ENCODE assay signal across 8 mouse cellular contexts in the genomic region with DNA sequence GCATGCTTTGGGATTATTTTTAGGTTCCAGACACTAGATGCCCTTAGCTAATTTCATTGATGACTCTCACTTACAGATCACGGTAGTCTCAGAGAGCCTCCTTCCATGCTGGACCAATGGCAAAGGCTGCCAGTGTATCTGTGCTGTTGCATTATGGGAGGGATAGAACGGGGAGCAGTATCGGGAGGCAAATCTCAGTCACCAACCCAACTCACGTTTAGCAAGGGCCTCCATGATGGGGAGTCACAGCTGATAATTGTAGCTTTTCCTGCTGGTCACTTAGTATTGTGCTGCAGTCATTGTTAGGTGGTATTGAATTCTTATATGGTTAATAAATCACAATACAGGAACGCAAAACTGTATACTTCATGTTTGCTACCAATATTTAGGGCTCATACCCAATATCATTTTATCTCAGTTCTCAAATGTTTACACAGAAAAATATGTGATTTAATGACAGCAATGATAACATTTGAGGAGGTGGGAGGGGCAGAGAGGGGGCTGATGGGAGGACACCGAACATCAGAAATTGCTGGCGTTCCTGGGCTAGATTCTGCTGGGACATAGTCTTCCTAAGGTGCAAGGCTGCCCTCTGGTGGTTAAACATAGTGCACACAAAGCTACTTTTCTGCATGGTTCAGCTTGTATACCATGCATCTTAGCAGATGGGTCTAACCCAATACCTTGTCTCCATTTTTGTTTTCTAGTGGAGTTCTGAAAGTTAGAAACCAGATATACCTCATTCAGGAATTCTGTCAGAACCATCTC. TPM values are rescaled to one million over a fixed set of nuclear protein-coding genes. Genes with fewer than 3 reads are reported as not detected.
DNase-seq lines count a peak whose midpoint lies in the region; ATAC-seq and TF ChIP-seq lines count a peak whose summit lies in the region.

No protein-coding gene starts in this region.

- H3K4me2 ChIP-seq in embryonic facial prominence, embryonic 13.5 days, result peak overlapping the region; percentile 53
- H3K4me2 ChIP-seq in heart, embryonic 12.5 days, result peak overlapping the region; percentile 37
- H3K4me2 ChIP-seq in kidney, embryonic 16.5 days (replicated peaks; ENCODE audit: low read depth, low read length), result peak overlapping the region; percentile 27
- peak overlapping the region; percentile 54 for H3K4me2 ChIP-seq in liver, postnatal 0 days (ENCODE audit: low read depth, low read length)
- H3K4me2 ChIP-seq in neural tube, embryonic 13.5 days, result no peak overlapping the region

- ATAC-seq in CD4-positive, CD25-positive, alpha-beta regulatory T cell, adult 4 months, result peak; percentile 78
- ATAC-seq in embryonic facial prominence, embryonic 13.5 days (ENCODE audit: insufficient number of reproducible peaks, insufficient read depth, low FRiP score, low TSS enrichment, low read depth), result 0 out of 2 replicates have a peak, but pooled peaks have one; percentile 34
- ATAC-seq in heart, embryonic 12.5 days (ENCODE audit: insufficient number of reproducible peaks, low FRiP score), result 0 out of 2 replicates have a peak, but pooled peaks have one; percentile 29
- 0 out of 2 replicates have a peak, but pooled peaks have one; percentile 32 for ATAC-seq in kidney, embryonic 16.5 days (ENCODE audit: low FRiP score, low TSS enrichment)
- ATAC-seq in liver, postnatal 0 days, result no peak
- ATAC-seq in neural tube, embryonic 13.5 days (ENCODE audit: low read depth), result peak; percentile 66

- H3K27ac ChIP-seq in embryonic facial prominence, embryonic 13.5 days, result no peak overlapping the region
- H3K27ac ChIP-seq in heart, embryonic 12.5 days (ENCODE audit: poor library complexity, severe bottlenecking), result no peak overlapping the region
- peak overlapping the region; percentile 65 for H3K27ac ChIP-seq in kidney, embryonic 16.5 days (ENCODE audit: low read length)
- no peak overlapping the region for H3K27ac ChIP-seq in liver, postnatal 0 days (ENCODE audit: low read depth)
- H3K27ac ChIP-seq in neural tube, embryonic 13.5 days (replicated peaks), result 0 out of 2 replicates have a peak overlapping the region, but pooled peaks have one; percentile 6

- H3K27me3 ChIP-seq in embryonic facial prominence, embryonic 13.5 days, result no peaks in the 10 kb centered on the region
- no peaks in the 10 kb centered on the region for H3K27me3 ChIP-seq in heart, embryonic 12.5 days (replicated peaks)
- no peaks in the 10 kb centered on the region for H3K27me3 ChIP-seq in kidney, embryonic 16.5 days (ENCODE audit: insufficient read depth, low read length)
- no peaks in the 10 kb centered on the region for H3K27me3 ChIP-seq in liver, postnatal 0 days (ENCODE audit: insufficient read depth, low read length)
- H3K27me3 ChIP-seq in neural tube, embryonic 13.5 days, result no peaks in the 10 kb centered on the region

- no peaks in the 10 kb centered on the region for H3K9me3 ChIP-seq in embryonic facial prominence, embryonic 13.5 days
- no peaks in the 10 kb centered on the region for H3K9me3 ChIP-seq in heart, embryonic 12.5 days (replicated peaks)
- no peaks in the 10 kb centered on the region for H3K9me3 ChIP-seq in kidney, embryonic 16.5 days (ENCODE audit: low read length)
- no peaks in the 10 kb centered on the region for H3K9me3 ChIP-seq in liver, postnatal 0 days (ENCODE audit: low read length)
- no peaks in the 10 kb centered on the region for H3K9me3 ChIP-seq in neural tube, embryonic 13.5 days

- TF ChIP-seq CTCF in liver, postnatal 0 days (IDR thresholded peaks at IDR 0.05; ENCODE audit: low read depth), result peak; percentile 93

- no peak for TF ChIP-seq EP300 in liver, postnatal 0 days (IDR thresholded peaks at IDR 0.05; ENCODE audit: low read depth)

- H3K9ac ChIP-seq in embryonic facial prominence, embryonic 13.5 days, result no peak overlapping the region
- no peak overlapping the region for H3K9ac ChIP-seq in heart, embryonic 12.5 days
- H3K9ac ChIP-seq in kidney, embryonic 16.5 days (replicated peaks; ENCODE audit: low read length), result no peak overlapping the region
- H3K9ac ChIP-seq in liver, postnatal 0 days (replicated peaks), result no peak overlapping the region
- no peak overlapping the region for H3K9ac ChIP-seq in neural tube, embryonic 13.5 days

- WGBS in embryonic facial prominence, embryonic 13.5 days, result 28% methylated on average over 7 of the region's 7 CpGs
- WGBS in heart, embryonic 12.5 days, result 50% methylated on average over 7 of the region's 7 CpGs
- 50% methylated on average over 7 of the region's 7 CpGs for WGBS in kidney, embryonic 16.5 days
- WGBS in liver, postnatal 0 days (ENCODE audit: insufficient replicate concordance), result 56% methylated on average over 7 of the region's 7 CpGs
- WGBS in neural tube, embryonic 13.5 days, result 50% methylated on average over 7 of the region's 7 CpGs

- peak overlapping the region; percentile 28 for H3K4me3 ChIP-seq in embryonic facial prominence, embryonic 13.5 days
- no peak overlapping the region for H3K4me3 ChIP-seq in heart, embryonic 12.5 days
- no peak overlapping the region for H3K4me3 ChIP-seq in kidney, embryonic 16.5 days (ENCODE audit: low read length)
- no peak overlapping the region for H3K4me3 ChIP-seq in liver, postnatal 0 days (ENCODE audit: low read depth, low read length)
- H3K4me3 ChIP-seq in neural tube, embryonic 13.5 days, result no peak overlapping the region

- DNase-seq in adrenal gland, postnatal 25 days, result peak; percentile 57
- DNase-seq in liver, postnatal 0 days, result peak; percentile 73
- peak; percentile 61 to 87 for DNase-seq in thymus, postnatal 10 days (ENCODE audit: low spot score in 2 of 2)

- H3K36me3 ChIP-seq in embryonic facial prominence, embryonic 13.5 days, result peaks cover 9% of the 10 kb centered on the region; the same call in 1 of the 2 replicates
- no peaks in the 10 kb centered on the region for H3K36me3 ChIP-seq in heart, embryonic 12.5 days
- no peaks in the 10 kb centered on the region for H3K36me3 ChIP-seq in kidney, embryonic 16.5 days (ENCODE audit: insufficient read depth, low read length)
- no peaks in the 10 kb centered on the region for H3K36me3 ChIP-seq in liver, postnatal 0 days (replicated peaks; ENCODE audit: insufficient read depth, low read length)
- H3K36me3 ChIP-seq in neural tube, embryonic 13.5 days, result peaks cover 78% of the 10 kb centered on the region

- peaks cover 21% of the 10 kb centered on the region for H3K4me1 ChIP-seq in embryonic facial prominence, embryonic 13.5 days
- H3K4me1 ChIP-seq in heart, embryonic 12.5 days (replicated peaks), result peaks cover 20% of the 10 kb centered on the region
- H3K4me1 ChIP-seq in kidney, embryonic 16.5 days (ENCODE audit: insufficient read depth, low read length), result peaks cover 10% of the 10 kb centered on the region
- H3K4me1 ChIP-seq in liver, postnatal 0 days (ENCODE audit: insufficient read depth), result no peaks in the 10 kb centered on the region; the same call in 1 of the 2 replicates
- H3K4me1 ChIP-seq in neural tube, embryonic 13.5 days (replicated peaks), result no peaks in the 10 kb centered on the region; the same call in 1 of the 2 replicates

RNA-seq across cellular contexts. Expression of gene Lypd6b, which starts 53.3 kb away (rescaled TPM):
- polyA plus RNA-seq in CD4-positive, CD25-positive, alpha-beta regulatory T cell, adult 4 months (2017; shearing (Covaris generic)), result under 1 TPM; 0.19 to 0.79 TPM
- total RNA-seq in adrenal gland, postnatal 25 days (2021), result 1.2 and 1.9 TPM in 2 replicates
- polyA plus RNA-seq in embryonic facial prominence, embryonic 13.5 days (2015; fragmentation: Nextera tagmentation; extraction: Ambion mirVana), result 7.9 and 8.5 TPM in 2 replicates
- 2.6 and 3.8 TPM in 2 replicates for polyA plus RNA-seq in heart, embryonic 12.5 days (2016; fragmentation: Nextera tagmentation; extraction: Ambion mirVana)
- polyA plus RNA-seq in kidney, embryonic 16.5 days (2015; fragmentation: Nextera tagmentation; extraction: Ambion mirVana), result 11.7 and 12.3 TPM in 2 replicates
- polyA plus RNA-seq in liver, postnatal 0 days (2015; fragmentation: Nextera tagmentation; extraction: Ambion mirVana), result not detected in 2 replicates
- 6.8 and 7.8 TPM in 2 replicates for polyA plus RNA-seq in neural tube, embryonic 13.5 days (2015; fragmentation: Nextera tagmentation; extraction: Ambion mirVana)

Comparison
In these comparisons a context has a peak if more than half of its experiments do, and no peak if none do; other contexts are left out.
1. H3K27ac ChIP-seq: peak in kidney, embryonic 16.5 days (single experiment) and neural tube, embryonic 13.5 days (single experiment); none in embryonic facial prominence, embryonic 13.5 days (single experiment), heart, embryonic 12.5 days (single experiment) and liver, postnatal 0 days (single experiment).
2. Peak in every context shown above with its lines, with median percentiles within 50 percentile points of each other: DNase-seq.